Mouse (Mus musculus): ENCODE results near the gene Bmper. TPM values are rescaled to one million over a fixed set of nuclear protein-coding genes. Genes with fewer than 3 reads are reported as not detected.
A peak's percentile ranks its signal among the peaks of the same experiment; 100 is the strongest.

Bmper gene
- total RNA-seq, 2 experiments from 2014 or later, result 3.2 to 4.6 TPM

DNA sequence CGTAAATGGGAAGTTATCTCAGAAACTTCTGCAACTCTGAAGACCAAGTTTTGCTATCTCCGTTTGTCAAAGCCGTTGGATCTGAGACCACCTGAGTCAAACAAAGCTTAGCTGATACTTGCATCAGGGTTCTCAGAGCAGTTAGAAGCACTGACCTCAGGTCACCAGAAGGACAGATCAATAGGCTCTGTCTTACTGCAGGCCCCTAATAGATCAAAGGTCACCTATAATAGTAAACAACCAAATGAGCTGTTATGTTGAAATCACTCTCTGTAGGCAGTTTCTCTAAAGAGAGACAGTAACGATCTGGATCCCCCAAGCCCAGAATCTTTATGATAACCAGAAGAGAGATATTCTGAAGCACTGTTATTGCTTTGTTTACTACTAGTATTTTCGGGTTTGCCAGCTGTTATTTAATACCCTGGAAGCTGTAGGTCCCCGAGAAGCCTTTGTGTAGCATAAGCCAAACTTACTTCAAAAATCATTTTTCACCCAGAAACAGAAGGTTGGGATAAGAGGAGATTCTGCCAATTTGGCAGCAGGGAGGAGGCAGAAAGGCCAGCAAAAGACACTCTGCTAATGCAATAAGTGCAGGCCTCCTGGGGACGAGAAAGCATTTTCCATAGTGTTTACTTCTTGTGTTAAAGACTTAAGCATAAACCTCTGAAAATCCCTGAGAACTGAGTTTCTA is 224.5 kb downstream of the Bmper start:
- DNase-seq (ENCODE audit: low spot score in 2 of 2), result no peak
- no peak overlapping the region for H3K27ac ChIP-seq
- no peak for TF ChIP-seq CTCF (conservative IDR thresholded peaks at IDR 0.05)
- H3K4me3 ChIP-seq, result no peak overlapping the region

DNA sequence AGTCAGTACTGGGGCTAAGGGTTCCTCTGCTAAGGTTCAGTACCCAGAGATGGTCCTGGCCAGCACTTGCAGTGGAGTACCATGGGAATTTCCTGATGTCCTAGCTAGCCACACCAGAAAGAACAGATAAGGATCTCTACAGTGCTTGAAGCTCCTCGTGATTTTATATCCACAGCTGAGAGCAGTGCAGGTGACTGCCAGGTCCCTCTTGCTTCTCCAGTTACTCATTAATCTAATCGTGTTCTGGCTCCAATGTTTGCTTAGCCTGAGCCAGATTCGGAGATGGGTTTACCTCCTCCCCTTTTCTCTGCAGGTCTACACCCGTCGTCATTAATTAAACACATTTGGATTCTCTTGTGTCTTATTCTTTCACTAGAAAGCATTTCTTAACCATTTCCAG is 230.4 kb downstream of the Bmper start:
- no peak overlapping the region for H3K4me3 ChIP-seq
- no peak for TF ChIP-seq CTCF (conservative IDR thresholded peaks at IDR 0.05)
- no peak for DNase-seq (ENCODE audit: low spot score in 2 of 2)
- no peak overlapping the region for H3K27ac ChIP-seq

DNA sequence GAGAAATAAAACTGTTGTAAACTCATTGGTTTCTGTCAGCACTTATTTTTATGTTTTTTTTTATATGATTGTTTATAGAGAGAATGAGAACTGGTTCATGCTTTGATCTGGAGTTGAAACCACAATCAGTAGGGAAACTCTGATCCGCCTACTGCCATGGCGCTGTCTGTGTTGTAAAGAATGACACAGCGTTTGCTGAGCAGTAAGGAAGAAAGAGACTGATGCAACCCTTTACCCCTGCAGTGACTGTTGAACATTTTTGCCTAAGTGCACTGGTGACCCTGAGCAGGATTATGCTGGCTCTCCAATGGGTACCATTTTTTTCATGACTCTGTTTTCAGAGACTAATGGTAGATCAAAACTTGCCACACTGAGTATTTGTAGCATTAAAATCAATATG is 234.3 kb downstream of the Bmper start:
- DNase-seq (ENCODE audit: low spot score in 2 of 2), result no peak
- no peak overlapping the region for H3K4me3 ChIP-seq
- no peak for TF ChIP-seq CTCF (conservative IDR thresholded peaks at IDR 0.05)
- H3K27ac ChIP-seq, result no peak overlapping the region

DNA sequence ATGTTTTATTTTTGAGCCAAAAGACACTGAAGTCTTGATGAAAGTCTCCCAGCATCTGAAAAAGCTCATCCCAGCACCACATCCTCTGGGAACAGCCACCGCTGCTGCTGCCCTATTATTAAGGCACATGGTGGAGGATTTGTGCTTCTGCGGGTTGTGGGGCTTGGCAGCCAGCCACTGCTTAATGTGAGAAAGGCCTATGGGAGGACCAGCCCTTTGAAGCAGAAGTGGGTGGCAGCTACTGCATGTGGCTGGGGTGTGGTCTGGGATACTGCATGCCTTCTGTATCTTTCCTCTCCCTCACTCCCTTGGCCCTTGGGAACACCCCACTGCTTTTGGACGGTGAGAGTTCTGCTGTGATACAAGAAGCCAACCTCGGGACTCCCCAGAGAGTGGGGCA is 237.8 kb downstream of the Bmper start:
- Histone ChIP-seq H3K4me3 (no peak overlapping the region), H3K27ac (no peak overlapping the region)
- DNase-seq (ENCODE audit: low spot score in 2 of 2), result no peak
- no peak for TF ChIP-seq CTCF (conservative IDR thresholded peaks at IDR 0.05)

GRCm38 (mm10) chr9:23462949-23463608 is 240.2 kb downstream of the Bmper start:
- no peak overlapping the region for H3K27ac ChIP-seq
- TF ChIP-seq CTCF (conservative IDR thresholded peaks at IDR 0.05), result peak; percentile 89

DNA sequence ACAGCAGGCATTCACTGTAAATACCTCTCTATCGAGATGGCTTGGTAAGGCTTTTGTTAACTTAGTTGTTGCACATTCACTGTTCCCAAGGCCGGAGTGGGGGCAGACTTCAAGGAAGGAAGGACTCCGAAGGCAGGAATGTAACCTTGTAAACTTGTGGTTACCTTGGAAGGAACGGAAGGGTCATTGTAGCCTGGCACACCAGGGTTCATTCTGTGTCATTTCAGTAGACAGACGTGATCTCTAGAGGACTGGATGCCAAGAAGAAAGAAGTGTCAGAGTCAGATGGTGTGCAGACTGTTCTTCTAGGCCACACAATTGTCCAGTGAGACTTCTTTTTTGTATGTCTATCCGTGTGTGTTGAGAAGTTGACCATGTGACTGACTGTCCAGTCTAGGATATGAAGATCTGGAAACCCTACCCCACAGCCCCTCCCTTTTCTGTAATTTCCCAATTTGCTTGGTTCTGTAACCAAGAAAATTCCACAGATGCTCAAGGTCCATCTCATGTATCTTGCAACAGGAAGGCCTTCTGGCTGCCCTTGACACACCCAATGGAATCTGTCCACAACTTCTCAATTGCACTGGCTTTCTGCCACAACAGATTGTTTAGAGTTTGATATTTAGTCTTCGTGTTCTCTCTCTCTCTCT is 242.2 kb downstream of the Bmper start:
- Histone ChIP-seq H3K4me3 (no peak overlapping the region), H3K27ac (no peak overlapping the region)
- no peak for DNase-seq (ENCODE audit: low spot score in 2 of 2)
- TF ChIP-seq CTCF (conservative IDR thresholded peaks at IDR 0.05), result no peak

More at GRCm38 (mm10) chr9:23462949-23463608, 240.2 kb downstream of the Bmper start:
- H3K4me3 ChIP-seq, result no peak overlapping the region
- peak; percentile 58 to 63 for DNase-seq (ENCODE audit: low spot score in 2 of 2)

- H3K27ac ChIP-seq, result no peak overlapping the region
- TF ChIP-seq CTCF (conservative IDR thresholded peaks at IDR 0.05), result no peak
- H3K4me3 ChIP-seq, result no peak overlapping the region
- no peak for DNase-seq (ENCODE audit: low spot score in 2 of 2)
Observed at GRCm38 (mm10) chr9:23469886-23470285, 247.0 kb downstream of the Bmper start.

GRCm38 (mm10) chr9:23485851-23486250 is 263.0 kb downstream of the Bmper start:
- Histone ChIP-seq H3K27ac (no peak overlapping the region), H3K4me3 (no peak overlapping the region)
- TF ChIP-seq CTCF (conservative IDR thresholded peaks at IDR 0.05), result no peak
- no peak for DNase-seq (ENCODE audit: low spot score in 2 of 2)

GRCm38 (mm10) chr9:23486725-23487378 is 264.0 kb downstream of the Bmper start:
- Histone ChIP-seq H3K4me3 (no peak overlapping the region), H3K27ac (no peak overlapping the region)
- no peak for TF ChIP-seq CTCF (conservative IDR thresholded peaks at IDR 0.05)
- no peak for DNase-seq (ENCODE audit: low spot score in 2 of 2)

- Histone ChIP-seq H3K27ac (no peak overlapping the region), H3K4me3 (no peak overlapping the region)
- DNase-seq (ENCODE audit: low spot score in 2 of 2), result no peak
- TF ChIP-seq CTCF (conservative IDR thresholded peaks at IDR 0.05), result no peak
Observed at GRCm38 (mm10) chr9:23488265-23488664, 265.4 kb downstream of the Bmper start.

DNA sequence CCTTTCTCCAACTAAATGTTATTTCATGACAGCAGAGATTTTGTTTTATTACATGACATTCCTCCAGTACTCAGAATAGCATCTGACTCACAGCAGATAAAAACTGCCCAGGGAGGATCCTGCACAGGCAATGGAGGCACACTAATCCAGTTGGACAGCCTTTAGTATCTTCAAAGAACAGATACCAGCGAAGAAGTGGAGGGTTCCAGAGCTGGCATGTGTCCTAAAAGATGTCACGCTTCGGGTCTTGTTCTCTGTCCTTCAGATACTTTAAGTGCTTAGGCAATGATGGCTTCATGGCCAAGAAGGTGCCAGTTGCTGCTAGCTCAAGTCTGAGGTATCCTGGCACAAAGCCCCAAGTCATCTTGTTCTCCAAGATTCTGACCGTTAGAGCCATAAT is 272.5 kb downstream of the Bmper start:
- TF ChIP-seq CTCF (conservative IDR thresholded peaks at IDR 0.05), result no peak
- peak overlapping the region; percentile 52 for H3K27ac ChIP-seq
- H3K4me3 ChIP-seq, result no peak overlapping the region
- no peak for DNase-seq (ENCODE audit: low spot score in 2 of 2)

DNA sequence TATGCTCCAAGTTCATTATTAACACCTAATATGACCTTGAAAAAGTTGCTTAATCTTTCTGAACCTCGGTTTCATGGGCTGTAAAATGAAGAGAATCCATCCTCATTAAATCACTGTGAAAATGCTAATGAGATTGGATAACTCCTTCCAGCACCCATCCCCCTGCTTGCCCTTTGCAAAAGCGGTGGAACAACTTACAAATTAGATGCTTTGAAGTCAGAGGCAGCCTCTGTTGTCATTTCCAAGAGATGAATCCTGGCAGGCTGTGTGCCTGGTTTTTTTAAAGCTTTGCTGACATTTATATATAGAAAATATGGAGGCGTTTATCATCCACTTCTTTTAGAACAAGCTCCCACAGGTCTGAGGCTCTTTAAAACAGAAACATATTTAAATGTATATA is 274.8 kb downstream of the Bmper start:
- Histone ChIP-seq H3K4me3 (no peak overlapping the region), H3K27ac (0 out of 2 replicates have a peak overlapping the region, but pooled peaks have one; percentile 25)
- peak; percentile 53 for DNase-seq (ENCODE audit: low spot score in 2 of 2)
- TF ChIP-seq CTCF (conservative IDR thresholded peaks at IDR 0.05), result no peak

DNA sequence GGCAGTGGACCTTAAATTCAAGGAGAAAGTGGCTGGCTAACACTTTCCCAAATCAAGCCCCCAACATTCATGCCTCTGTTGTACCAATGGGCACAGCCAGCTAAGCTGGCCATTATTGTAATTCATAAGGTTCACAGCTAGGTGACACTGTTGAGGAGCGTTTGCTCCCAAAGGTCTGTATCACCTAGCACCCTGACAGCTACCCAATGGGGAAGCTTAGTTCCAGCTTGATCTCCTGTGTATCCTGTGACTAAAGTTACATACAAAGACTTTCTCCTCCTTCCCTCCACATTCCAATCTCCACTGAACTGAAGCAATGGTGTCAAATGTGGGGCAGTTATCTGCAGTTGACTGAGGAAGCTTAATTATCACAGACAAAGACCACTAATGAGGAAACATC is 311.0 kb downstream of the Bmper start:
- H3K27ac ChIP-seq, result no peak overlapping the region
- peak; percentile 72 for TF ChIP-seq CTCF (conservative IDR thresholded peaks at IDR 0.05)
- no peak for DNase-seq (ENCODE audit: low spot score in 2 of 2)
- no peak overlapping the region for H3K4me3 ChIP-seq
